Mouse (Mus musculus): ENCODE measurements around the gene Klhl2. TPM values are rescaled to one million over a fixed set of nuclear protein-coding genes. Genes with fewer than 3 reads are reported as not detected.
A peak's percentile ranks its signal among the peaks of the same experiment; 100 is the strongest.

Gene Klhl2
- polyA plus RNA-seq, 1 experiment from 2014 or later, result 9.3 TPM

- H3K4me3 ChIP-seq (ENCODE audit: inconsistent target), result no peak overlapping the region
- H3K27ac ChIP-seq, result no peak overlapping the region
- no peaks in the 10 kb centered on the region for H3K36me3 ChIP-seq (ENCODE audit: inconsistent target)
- 65% methylated on average over 4 of the region's 9 CpGs for WGBS (ENCODE audit: missing documents)
- H3K79me2 ChIP-seq (ENCODE audit: inconsistent target), result no peaks in the 10 kb centered on the region
These were observed 81.2 kb downstream of the Klhl2 start for GRCm38 (mm10) chr8:64768645-64769044.

DNA sequence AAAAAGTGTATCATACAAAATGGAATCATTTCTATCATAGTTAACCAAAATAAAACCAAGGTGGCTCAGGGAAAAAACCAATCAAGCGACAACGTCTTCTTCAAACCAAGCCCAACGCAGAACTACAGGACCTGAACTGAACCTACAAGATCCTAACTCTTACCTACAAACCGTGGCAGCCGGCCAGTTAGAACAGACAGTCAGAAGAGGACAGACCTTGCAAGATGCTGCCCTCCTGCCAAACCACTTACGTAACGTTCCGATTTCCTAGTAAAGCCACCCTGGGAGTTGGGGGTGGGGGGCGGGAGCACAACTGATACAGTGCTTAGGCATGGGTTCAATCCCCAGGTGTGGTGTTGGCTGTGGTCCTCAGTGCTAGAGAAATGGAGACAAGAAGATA, 82.8 kb downstream of the Klhl2 start:
- H3K36me3 ChIP-seq (ENCODE audit: inconsistent target), result no peaks in the 10 kb centered on the region
- H3K79me2 ChIP-seq (ENCODE audit: inconsistent target), result no peaks in the 10 kb centered on the region
- 95% methylated on average over 9 of the region's 9 CpGs for WGBS (ENCODE audit: missing documents)
- H3K4me3 ChIP-seq (ENCODE audit: inconsistent target), result no peak overlapping the region
- H3K27ac ChIP-seq, result no peak overlapping the region

DNA sequence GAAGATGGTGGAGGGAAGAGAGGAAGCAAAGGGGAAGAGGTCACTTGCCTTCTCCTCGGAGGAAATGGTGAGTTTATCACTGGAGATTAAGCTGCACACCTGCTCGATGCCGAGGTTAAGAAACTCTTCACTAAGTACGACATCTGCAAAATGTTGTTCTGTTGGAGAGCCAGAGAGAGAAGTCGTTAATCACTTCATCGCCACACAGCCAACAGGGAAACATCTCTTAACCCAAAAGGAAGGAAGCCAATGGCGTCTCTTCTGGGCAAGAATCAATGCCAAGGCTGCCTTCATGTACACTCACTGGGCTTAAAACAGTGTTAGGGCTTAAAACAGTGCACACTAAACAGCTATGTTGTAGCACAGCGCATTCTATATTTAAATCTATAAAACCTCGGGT, 85.7 kb downstream of the Klhl2 start:
- Histone ChIP-seq H3K4me3 (ENCODE audit: inconsistent target) (no peak overlapping the region), H3K27ac (no peak overlapping the region), H3K36me3 (ENCODE audit: inconsistent target) (no peaks in the 10 kb centered on the region), H3K79me2 (ENCODE audit: inconsistent target) (no peaks in the 10 kb centered on the region)
- WGBS (ENCODE audit: missing documents), result 25% methylated on average over 9 of the region's 9 CpGs

DNA sequence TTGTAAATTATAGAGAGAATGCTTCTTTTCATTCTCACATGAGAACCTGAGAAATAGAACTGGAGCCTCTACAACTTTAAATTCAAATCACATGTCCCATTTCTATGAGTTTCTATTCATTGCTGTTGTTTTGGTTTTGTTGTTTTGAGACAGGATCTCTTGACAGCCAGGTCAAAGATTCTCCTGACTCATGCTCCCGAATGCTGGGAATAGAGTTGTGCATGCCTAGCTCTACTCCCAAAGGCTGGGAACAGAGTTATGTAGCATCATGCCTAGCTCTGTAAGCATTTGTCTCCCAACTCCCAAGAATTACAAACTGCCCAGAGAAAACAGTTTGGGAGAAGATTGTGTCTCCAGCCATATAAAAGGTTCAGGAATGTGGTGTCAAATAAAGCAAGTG, 87.1 kb downstream of the Klhl2 start:
- Histone ChIP-seq H3K4me3 (ENCODE audit: inconsistent target) (no peak overlapping the region), H3K27ac (no peak overlapping the region), H3K36me3 (ENCODE audit: inconsistent target) (no peaks in the 10 kb centered on the region), H3K79me2 (ENCODE audit: inconsistent target) (no peaks in the 10 kb centered on the region)
- 94% methylated on average over 1 of the region's 1 CpGs for WGBS (ENCODE audit: missing documents)

DNA sequence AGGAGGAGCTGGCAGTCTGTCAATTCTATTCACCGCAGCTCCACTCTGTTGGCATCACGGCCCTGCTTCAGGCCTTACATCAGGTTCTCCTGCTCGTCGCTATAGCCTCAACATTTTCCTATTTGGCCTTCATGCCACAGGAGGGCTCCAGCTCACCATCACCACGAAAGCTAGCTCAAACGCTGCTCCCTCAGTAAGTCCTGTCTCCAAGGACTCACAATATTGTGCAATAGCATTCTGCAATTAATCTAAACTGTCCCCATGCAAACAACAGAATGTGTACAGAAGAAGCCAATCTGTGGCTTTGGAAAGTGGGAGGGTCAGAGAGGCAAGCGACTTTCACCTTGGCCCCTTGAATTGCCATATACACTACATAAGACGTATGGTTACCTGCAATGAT, 88.4 kb downstream of the Klhl2 start:
- peaks cover 4% of the 10 kb centered on the region; the same call in 1 of the 2 replicates for H3K36me3 ChIP-seq (ENCODE audit: inconsistent target)
- WGBS (ENCODE audit: missing documents), result 76% methylated on average over 8 of the region's 8 CpGs

DNA sequence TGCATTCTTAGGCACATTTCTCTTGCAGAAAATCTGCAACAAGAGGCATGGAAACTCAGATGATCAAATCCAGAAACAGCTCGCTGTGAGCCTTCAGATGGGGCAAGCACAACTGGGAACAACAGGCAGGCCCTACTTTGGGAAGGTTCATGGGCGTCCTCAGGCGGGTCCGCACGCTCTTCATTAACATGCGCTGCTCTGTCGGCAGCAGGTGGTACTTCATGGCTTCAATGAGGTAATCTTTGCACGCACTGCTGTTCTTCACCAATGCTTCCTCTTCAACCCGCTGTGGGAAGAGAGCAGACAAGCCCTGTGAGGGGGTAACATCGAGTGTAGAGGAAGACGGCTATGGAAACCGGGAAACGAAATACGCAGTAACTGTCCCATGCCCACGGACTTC, 91.9 kb downstream of the Klhl2 start:
- Histone ChIP-seq H3K79me2 (ENCODE audit: inconsistent target) (no peaks in the 10 kb centered on the region), H3K36me3 (ENCODE audit: inconsistent target) (peaks cover 10% of the 10 kb centered on the region; the same call in 1 of the 2 replicates), H3K4me3 (ENCODE audit: inconsistent target) (no peak overlapping the region), H3K27ac (no peak overlapping the region)
- WGBS (ENCODE audit: missing documents), result 96% methylated on average over 15 of the region's 15 CpGs

More for the DNA sequence above, 88.4 kb downstream of the Klhl2 start:
- Histone ChIP-seq H3K4me3 (ENCODE audit: inconsistent target) (no peak overlapping the region), H3K27ac (no peak overlapping the region), H3K79me2 (ENCODE audit: inconsistent target) (no peaks in the 10 kb centered on the region)

DNA sequence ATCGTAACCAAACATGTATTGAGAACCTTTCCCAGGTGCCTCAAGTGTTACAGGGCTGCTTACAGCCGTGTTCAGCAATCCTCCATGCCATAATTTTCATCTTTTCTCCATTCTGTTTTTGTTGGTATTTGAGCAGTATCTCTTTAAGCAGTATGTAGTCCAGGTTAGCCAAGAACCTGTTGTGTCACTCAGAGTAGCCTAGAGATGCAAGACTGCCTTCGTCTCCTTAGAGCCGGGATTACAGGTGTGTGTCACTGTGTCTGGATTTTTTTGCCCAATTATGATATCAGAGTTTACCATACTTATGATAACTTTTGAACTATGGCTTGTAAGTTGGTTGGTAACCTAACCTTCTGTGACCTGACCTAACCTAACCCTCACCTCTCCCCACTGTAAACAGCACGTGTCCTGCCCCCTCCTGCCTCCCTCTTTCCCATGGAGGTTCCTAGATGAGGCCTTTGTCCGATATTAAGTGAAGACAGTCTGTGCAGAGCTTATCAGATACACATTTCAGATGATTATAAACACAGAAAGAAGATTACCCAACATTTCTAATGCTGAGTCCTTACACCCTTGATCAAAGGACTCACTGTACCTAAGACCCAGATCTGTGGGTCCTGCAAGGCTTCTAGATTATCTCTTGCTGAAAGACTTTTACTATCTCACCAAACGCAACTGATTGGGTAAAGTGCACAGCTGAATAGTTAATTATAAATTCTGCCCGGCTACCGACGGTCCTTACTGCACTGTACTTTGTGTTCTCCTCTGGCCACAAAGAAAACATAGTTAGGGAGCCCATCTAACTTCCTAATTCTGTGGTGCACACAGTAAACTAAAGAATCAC, 103.4 kb downstream of the Klhl2 start:
- H3K27ac ChIP-seq, result no peak overlapping the region
- WGBS (ENCODE audit: missing documents), result 92% methylated on average over 10 of the region's 10 CpGs
- no peaks in the 10 kb centered on the region for H3K79me2 ChIP-seq (ENCODE audit: inconsistent target)
- peaks cover 27% of the 10 kb centered on the region; the same call in 1 of the 2 replicates for H3K36me3 ChIP-seq (ENCODE audit: inconsistent target)
- no peak overlapping the region for H3K4me3 ChIP-seq (ENCODE audit: inconsistent target)

GRCm38 (mm10) chr8:64740547-64741211, 109.1 kb downstream of the Klhl2 start:
- no peaks in the 10 kb centered on the region for H3K79me2 ChIP-seq (ENCODE audit: inconsistent target)
- no peaks in the 10 kb centered on the region for H3K36me3 ChIP-seq (ENCODE audit: inconsistent target)
- 96% methylated on average over 13 of the region's 13 CpGs for WGBS (ENCODE audit: missing documents)
- H3K27ac ChIP-seq, result no peak overlapping the region
- no peak overlapping the region for H3K4me3 ChIP-seq (ENCODE audit: inconsistent target)

DNA sequence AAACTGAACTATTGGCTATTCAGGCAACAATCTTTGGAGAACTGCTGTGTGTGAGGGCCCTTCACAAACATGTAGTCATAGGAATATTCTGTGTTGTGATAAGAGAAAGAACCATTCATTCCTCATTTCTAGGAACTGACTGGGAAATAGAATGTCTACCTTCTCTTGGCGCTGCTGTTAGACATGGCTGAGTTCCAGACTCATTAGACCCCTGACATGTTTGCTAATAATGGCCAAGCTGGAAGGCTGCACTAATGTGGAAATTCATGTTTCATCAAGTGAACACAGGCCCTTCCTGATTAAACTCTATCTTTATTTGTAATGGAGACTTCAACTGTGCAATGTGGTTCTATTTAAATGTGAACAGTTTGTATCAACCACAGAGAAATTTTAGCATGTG, 110.9 kb downstream of the Klhl2 start:
- 94% methylated on average over 1 of the region's 1 CpGs for WGBS (ENCODE audit: missing documents)
- H3K4me3 ChIP-seq (ENCODE audit: inconsistent target), result no peak overlapping the region
- no peaks in the 10 kb centered on the region for H3K36me3 ChIP-seq (ENCODE audit: inconsistent target)
- no peaks in the 10 kb centered on the region for H3K79me2 ChIP-seq (ENCODE audit: inconsistent target)
- H3K27ac ChIP-seq, result no peak overlapping the region

DNA sequence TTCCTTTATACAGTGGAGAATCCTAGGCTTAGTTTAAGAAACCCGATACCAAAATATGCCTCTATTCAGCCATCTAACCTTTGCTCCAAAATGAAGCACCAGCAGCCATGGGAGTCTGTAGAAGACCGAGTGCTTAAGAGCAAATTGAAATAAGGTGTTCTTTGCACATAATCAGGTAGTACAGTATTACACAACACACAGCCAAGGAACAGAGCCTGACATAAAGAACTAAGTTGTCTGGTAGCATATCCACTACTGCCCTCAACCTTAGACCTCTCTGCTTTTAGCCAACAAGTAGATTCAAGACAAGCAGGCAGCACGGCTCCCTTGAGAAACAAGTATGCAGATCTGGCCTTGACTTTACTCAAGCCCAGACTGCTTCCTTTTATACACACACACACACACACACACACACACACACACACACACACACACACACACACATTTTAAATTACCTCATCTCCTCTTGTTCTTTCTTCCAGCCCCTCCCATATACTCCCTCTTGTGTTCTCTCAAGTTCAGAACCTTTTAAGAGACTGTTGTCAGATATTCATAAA, 113.0 kb downstream of the Klhl2 start:
- Histone ChIP-seq H3K4me3 (ENCODE audit: inconsistent target) (no peak overlapping the region), H3K27ac (no peak overlapping the region), H3K79me2 (ENCODE audit: inconsistent target) (peaks cover 15% of the 10 kb centered on the region), H3K36me3 (ENCODE audit: inconsistent target) (no peaks in the 10 kb centered on the region)
- 83% methylated on average over 3 of the region's 3 CpGs for WGBS (ENCODE audit: missing documents)

DNA sequence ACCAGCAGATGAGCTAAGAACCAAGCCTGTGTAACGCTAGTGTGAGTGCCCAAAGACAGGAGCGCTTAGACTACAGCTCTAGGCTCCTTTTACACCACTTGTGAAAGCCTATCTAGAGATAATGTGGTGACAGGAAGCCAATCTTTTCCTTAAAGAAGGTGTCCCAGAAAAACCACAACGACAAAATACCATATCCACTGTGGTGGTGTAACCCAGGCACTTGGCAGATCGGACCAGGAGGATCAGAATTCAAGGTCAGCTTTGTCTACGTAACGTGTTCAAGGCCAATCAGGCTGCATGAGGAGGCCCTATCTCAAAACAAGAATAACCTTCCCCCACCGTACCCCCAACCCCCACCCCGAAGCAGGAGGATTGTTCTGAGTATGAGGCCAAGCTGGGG, 114.7 kb downstream of the Klhl2 start:
- Histone ChIP-seq H3K79me2 (ENCODE audit: inconsistent target) (peaks cover 32% of the 10 kb centered on the region), H3K4me3 (ENCODE audit: inconsistent target) (no peak overlapping the region), H3K27ac (no peak overlapping the region), H3K36me3 (ENCODE audit: inconsistent target) (0 out of 2 replicates have a peak, but pooled peaks cover 4% of the 10 kb centered on the region)
- 90% methylated on average over 8 of the region's 8 CpGs for WGBS (ENCODE audit: missing documents)

GRCm38 (mm10) chr8:64733271-64733943, 116.4 kb downstream of the Klhl2 start, which contains the start of gene Msmo1:
TSS of gene Msmo1 (minus strand) at chr8:64733792.
- peak within 1 kb of the TSS; percentile 86 for H3K27ac ChIP-seq
- 0 out of 2 replicates have a peak, but pooled peaks cover 4% of the 10 kb centered on the region for H3K36me3 ChIP-seq (ENCODE audit: inconsistent target)
- peak within 1 kb of the TSS; percentile 91 for H3K4me3 ChIP-seq (ENCODE audit: inconsistent target)
- peaks cover 50% of the 10 kb centered on the region for H3K79me2 ChIP-seq (ENCODE audit: inconsistent target)
- 0% methylated on average over 56 of the region's 60 CpGs for WGBS (ENCODE audit: missing documents)

- Histone ChIP-seq H3K4me3 (ENCODE audit: inconsistent target) (peak overlapping the region; percentile 91), H3K27ac (peak overlapping the region; percentile 86), H3K79me2 (ENCODE audit: inconsistent target) (peaks cover 58% of the 10 kb centered on the region), H3K36me3 (ENCODE audit: inconsistent target) (0 out of 2 replicates have a peak, but pooled peaks cover 4% of the 10 kb centered on the region)
- 22% methylated on average over 9 of the region's 9 CpGs for WGBS (ENCODE audit: missing documents)
These were observed 117.2 kb downstream of the Klhl2 start for GRCm38 (mm10) chr8:64732596-64732995.

DNA sequence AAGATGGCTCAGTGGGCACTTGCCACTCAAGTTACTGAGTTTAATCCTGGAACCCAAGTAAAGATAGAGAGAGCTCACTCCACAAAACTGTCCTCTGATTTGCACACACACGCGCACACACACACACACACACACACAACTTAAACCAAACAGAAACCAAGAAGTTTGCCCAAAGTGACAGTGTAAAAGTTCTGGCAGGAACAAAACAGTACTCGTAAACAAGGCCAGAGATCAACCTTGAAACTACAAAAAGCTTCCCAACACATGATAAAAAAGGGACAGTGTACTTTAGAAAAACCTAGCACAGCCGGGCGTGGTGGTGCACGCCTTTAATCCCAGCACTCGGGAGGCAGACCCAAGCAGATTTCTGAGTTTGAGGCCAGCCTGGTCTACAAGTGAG, 121.7 kb downstream of the Klhl2 start:
- H3K79me2 ChIP-seq (ENCODE audit: inconsistent target), result peaks cover 88% of the 10 kb centered on the region
- WGBS (ENCODE audit: missing documents), result 94% methylated on average over 7 of the region's 7 CpGs
- no peak overlapping the region for H3K4me3 ChIP-seq (ENCODE audit: inconsistent target)
- 0 out of 2 replicates have a peak, but pooled peaks cover 4% of the 10 kb centered on the region for H3K36me3 ChIP-seq (ENCODE audit: inconsistent target)
- H3K27ac ChIP-seq, result no peak overlapping the region

Measured in macrophage (primary cell).